Mouse (Mus musculus) lung, adult 2 months (tissue): Measurements from ENCODE around the gene Ciao2a.

Experiments used
- CTCF ChIP-seq: fragments of 200-500 bp; IDR thresholded peaks from 2 replicates; pipeline ENCODE4 v1.5.1; 2011; ENCODE audit warnings: mild to moderate bottlenecking, low read length, control low read depth; ENCODE audit not compliant: insufficient read depth
- POLR2A ChIP-seq: fragments of 200-500 bp; IDR thresholded peaks from 2 replicates; pipeline ENCODE4 v1.6.1; 2011; ENCODE audit warnings: low read depth, mild to moderate bottlenecking, control low read depth, low read length, borderline replicate concordance; ENCODE audit errors: extremely low read depth

DNA sequence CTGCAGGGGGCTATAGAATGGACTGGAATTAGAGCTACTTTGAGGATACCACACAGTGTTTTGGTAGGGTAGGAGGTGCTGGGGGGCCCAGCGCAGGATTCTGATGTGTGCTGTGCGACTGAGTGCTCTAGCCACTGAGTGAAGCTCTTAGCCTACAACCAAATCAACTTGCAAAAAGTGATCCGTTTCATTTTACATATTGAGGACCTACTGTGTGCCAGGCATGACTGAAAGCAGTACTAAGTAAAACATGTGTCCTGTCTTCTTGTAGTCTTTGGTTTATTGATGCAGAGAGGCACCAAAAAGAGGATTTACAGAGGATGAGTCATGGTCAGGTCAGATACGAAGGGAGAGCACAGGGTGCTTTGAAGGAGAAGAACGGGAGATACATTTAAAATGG lies 40.8 kb downstream of the Ciao2a start:
- TF ChIP-seq CTCF, result no peak
- TF ChIP-seq POLR2A, result no peak
